Mouse (Mus musculus) limb, embryonic 13.5 days (tissue): Measurements from ENCODE around the gene Synj2. TPM values are rescaled to one million over a fixed set of nuclear protein-coding genes. Genes with fewer than 3 reads are reported as not detected.
A peak's percentile ranks its signal among the peaks of the same experiment; 100 is the strongest.

Experiments used
- ATAC-seq: fragments of 200-750 bp; cut with Nextera tagmentation; 2 replicates; pipeline ENCODE4 v1.8.0; 2017; ENCODE audit warnings: low read depth, moderate number of reproducible peaks, moderate TSS enrichment; ENCODE audit not compliant: low FRiP score
- H3K27ac ChIP-seq: fragments of 300-500 bp; sonication (generic); 2 replicates; pipeline ENCODE4 v1.5.1; 2015; ENCODE audit warnings: inconsistent platforms, mild to moderate bottlenecking, moderate library complexity
- H3K27me3 ChIP-seq: fragments of 300-500 bp; sonication (generic); 2 replicates; pipeline ENCODE4 v1.6.1; 2015; ENCODE audit warnings: mild to moderate bottlenecking, inconsistent platforms
- H3K36me3 ChIP-seq: fragments of 300-500 bp; sonication (generic); 2 replicates; pipeline ENCODE4 v1.6.1; 2015; ENCODE audit warnings: inconsistent platforms, mild to moderate bottlenecking, moderate library complexity
- H3K4me1 ChIP-seq: fragments of 300-500 bp; sonication (generic); 2 replicates; pipeline ENCODE4 v1.6.1; 2015; ENCODE audit warnings: inconsistent platforms
- H3K4me2 ChIP-seq: fragments of 300-500 bp; sonication (generic); replicated peaks from 2 replicates; pipeline ENCODE4 v1.6.1; 2015; ENCODE audit warnings: inconsistent platforms, mild to moderate bottlenecking, moderate library complexity
- H3K4me3 ChIP-seq: fragments of 300-500 bp; sonication (generic); 2 replicates; pipeline ENCODE4 v1.5.1; 2015; ENCODE audit warnings: moderate library complexity, mild to moderate bottlenecking, inconsistent platforms
- H3K9ac ChIP-seq: fragments of 300-500 bp; sonication (generic); 2 replicates; pipeline ENCODE4 v1.6.1; 2015; ENCODE audit warnings: mild to moderate bottlenecking, inconsistent platforms
- H3K9me3 ChIP-seq: fragments of 300-500 bp; sonication (generic); 2 replicates; pipeline ENCODE4 v1.6.1; 2016; ENCODE audit warnings: inconsistent platforms
- WGBS: fragments of 180-500 bp; shearing (Covaris S2); methylation state at CpG from one replicate; pipeline ENCODE4 v1.1.7; 2015; 5-methylcytosine and 5-hydroxymethylcytosine counted together
- polyA plus RNA-seq: library from polyadenylated mRNA; unstranded; fragments of >200 nt; fragmentation: Nextera tagmentation; extraction: Ambion mirVana; gene quantifications from 2 replicates; pipeline ENCODE4 v1.2.1, GENCODE M21; 2015

Synj2 gene
- polyA plus RNA-seq, 1 experiment from 2014 or later: 1.8 TPM

GRCm38 (mm10) chr17:5978505-5979077 is 37.5 kb downstream of the Synj2 start:
- no peak for ATAC-seq
- no peak overlapping the region for H3K4me2 ChIP-seq
- no peaks in the 10 kb centered on the region for H3K36me3 ChIP-seq
- no peak overlapping the region for H3K27ac ChIP-seq
- H3K27me3 ChIP-seq: no peaks in the 10 kb centered on the region
- peaks cover 48% of the 10 kb centered on the region for H3K4me1 ChIP-seq
- H3K9me3 ChIP-seq: no peaks in the 10 kb centered on the region
- H3K9ac ChIP-seq: no peak overlapping the region
- 75% methylated on average over 10 of the region's 10 CpGs for WGBS
- no peak overlapping the region for H3K4me3 ChIP-seq

GRCm38 (mm10) chr17:5980860-5981259 is 39.8 kb downstream of the Synj2 start:
- Histone ChIP-seq H3K9me3 (no peaks in the 10 kb centered on the region), H3K4me1 (peaks cover 39% of the 10 kb centered on the region), H3K4me2 (no peak overlapping the region), H3K4me3 (no peak overlapping the region), H3K36me3 (no peaks in the 10 kb centered on the region), H3K9ac (no peak overlapping the region), H3K27ac (no peak overlapping the region), H3K27me3 (no peaks in the 10 kb centered on the region)
- ATAC-seq: no peak
- WGBS: 27% methylated on average over 6 of the region's 6 CpGs

- WGBS: 59% methylated on average over 6 of the region's 6 CpGs
- no peaks in the 10 kb centered on the region for H3K27me3 ChIP-seq
- H3K27ac ChIP-seq: no peak overlapping the region
- H3K36me3 ChIP-seq: no peaks in the 10 kb centered on the region
- H3K9me3 ChIP-seq: no peaks in the 10 kb centered on the region
- no peak overlapping the region for H3K9ac ChIP-seq
- ATAC-seq: no peak
- H3K4me3 ChIP-seq: no peak overlapping the region
- peaks cover 34% of the 10 kb centered on the region for H3K4me1 ChIP-seq
- no peak overlapping the region for H3K4me2 ChIP-seq
Observed at GRCm38 (mm10) chr17:5983150-5983549, 42.1 kb downstream of the Synj2 start.

- peaks cover 32% of the 10 kb centered on the region for H3K4me1 ChIP-seq
- no peak overlapping the region for H3K4me3 ChIP-seq
- H3K36me3 ChIP-seq: no peaks in the 10 kb centered on the region
- WGBS: 75% methylated on average over 6 of the region's 6 CpGs
- no peaks in the 10 kb centered on the region for H3K9me3 ChIP-seq
- no peaks in the 10 kb centered on the region for H3K27me3 ChIP-seq
- H3K9ac ChIP-seq: no peak overlapping the region
- no peak for ATAC-seq
- no peak overlapping the region for H3K4me2 ChIP-seq
- H3K27ac ChIP-seq: no peak overlapping the region
Observed at GRCm38 (mm10) chr17:5983901-5984300, 42.8 kb downstream of the Synj2 start.

- H3K27ac ChIP-seq: no peak overlapping the region
- no peak overlapping the region for H3K9ac ChIP-seq
- H3K4me2 ChIP-seq: no peak overlapping the region
- ATAC-seq: no peak
- peaks cover 32% of the 10 kb centered on the region for H3K4me1 ChIP-seq
- H3K27me3 ChIP-seq: no peaks in the 10 kb centered on the region
- no peaks in the 10 kb centered on the region for H3K9me3 ChIP-seq
- WGBS: 63% methylated on average over 13 of the region's 13 CpGs
- no peaks in the 10 kb centered on the region for H3K36me3 ChIP-seq
- no peak overlapping the region for H3K4me3 ChIP-seq
Observed at GRCm38 (mm10) chr17:5984700-5985231, 43.7 kb downstream of the Synj2 start.

GRCm38 (mm10) chr17:5985271-5985670 is 44.2 kb downstream of the Synj2 start:
- H3K4me2 ChIP-seq: no peak overlapping the region
- WGBS: 85% methylated on average over 1 of the region's 1 CpGs

GRCm38 (mm10) chr17:5987271-5988056 is 46.4 kb downstream of the Synj2 start:
- H3K27me3 ChIP-seq: no peaks in the 10 kb centered on the region
- H3K4me1 ChIP-seq: peaks cover 29% of the 10 kb centered on the region
- no peak overlapping the region for H3K27ac ChIP-seq
- no peak for ATAC-seq
- H3K36me3 ChIP-seq: no peaks in the 10 kb centered on the region
- H3K9ac ChIP-seq: no peak overlapping the region
- WGBS: 53% methylated on average over 11 of the region's 11 CpGs
- no peaks in the 10 kb centered on the region for H3K9me3 ChIP-seq
- no peak overlapping the region for H3K4me2 ChIP-seq
- no peak overlapping the region for H3K4me3 ChIP-seq

More at GRCm38 (mm10) chr17:5985271-5985670, 44.2 kb downstream of the Synj2 start:
- H3K9me3 ChIP-seq: no peaks in the 10 kb centered on the region
- no peaks in the 10 kb centered on the region for H3K36me3 ChIP-seq
- no peaks in the 10 kb centered on the region for H3K27me3 ChIP-seq
- no peak overlapping the region for H3K27ac ChIP-seq
- H3K4me3 ChIP-seq: no peak overlapping the region
- H3K9ac ChIP-seq: no peak overlapping the region
- H3K4me1 ChIP-seq: peaks cover 32% of the 10 kb centered on the region
- no peak for ATAC-seq

- H3K4me3 ChIP-seq: no peak overlapping the region
- no peak overlapping the region for H3K4me2 ChIP-seq
- no peaks in the 10 kb centered on the region for H3K27me3 ChIP-seq
- no peaks in the 10 kb centered on the region for H3K9me3 ChIP-seq
- H3K36me3 ChIP-seq: no peaks in the 10 kb centered on the region
- no peak for ATAC-seq
- WGBS: 76% methylated on average over 4 of the region's 4 CpGs
- no peak overlapping the region for H3K27ac ChIP-seq
- H3K4me1 ChIP-seq: peaks cover 23% of the 10 kb centered on the region
- no peak overlapping the region for H3K9ac ChIP-seq
Observed at GRCm38 (mm10) chr17:5988102-5988501, 47.0 kb downstream of the Synj2 start.

- no peak overlapping the region for H3K4me3 ChIP-seq
Observed at GRCm38 (mm10) chr17:5992866-5993580, 51.9 kb downstream of the Synj2 start.

GRCm38 (mm10) chr17:5993581-5994260 is 52.6 kb downstream of the Synj2 start:
- no peaks in the 10 kb centered on the region for H3K9me3 ChIP-seq
- H3K9ac ChIP-seq: no peak overlapping the region
- peaks cover 15% of the 10 kb centered on the region for H3K4me1 ChIP-seq
- peak; percentile 44; the same call in 1 of the 2 replicates for ATAC-seq
- no peak overlapping the region for H3K4me3 ChIP-seq
- no peaks in the 10 kb centered on the region for H3K36me3 ChIP-seq
- H3K27ac ChIP-seq: no peak overlapping the region
- WGBS: 52% methylated on average over 3 of the region's 3 CpGs
- no peaks in the 10 kb centered on the region for H3K27me3 ChIP-seq
- H3K4me2 ChIP-seq: no peak overlapping the region

More at GRCm38 (mm10) chr17:5992866-5993580, 51.9 kb downstream of the Synj2 start:
- no peaks in the 10 kb centered on the region for H3K9me3 ChIP-seq
- no peak overlapping the region for H3K4me2 ChIP-seq
- H3K27me3 ChIP-seq: no peaks in the 10 kb centered on the region
- 67% methylated on average over 5 of the region's 5 CpGs for WGBS
- H3K9ac ChIP-seq: no peak overlapping the region
- no peak for ATAC-seq
- no peaks in the 10 kb centered on the region for H3K36me3 ChIP-seq
- peaks cover 18% of the 10 kb centered on the region for H3K4me1 ChIP-seq
- no peak overlapping the region for H3K27ac ChIP-seq

GRCm38 (mm10) chr17:5994606-5995005 is 53.5 kb downstream of the Synj2 start:
- Histone ChIP-seq H3K36me3 (no peaks in the 10 kb centered on the region), H3K4me2 (no peak overlapping the region), H3K4me3 (no peak overlapping the region), H3K4me1 (peaks cover 15% of the 10 kb centered on the region), H3K9me3 (no peaks in the 10 kb centered on the region), H3K27ac (no peak overlapping the region), H3K9ac (no peak overlapping the region), H3K27me3 (no peaks in the 10 kb centered on the region)
- ATAC-seq: no peak
- 74% methylated on average over 6 of the region's 6 CpGs for WGBS
